Mouse (Mus musculus): ENCODE results near the gene Icam1. TPM values are rescaled to one million over a fixed set of nuclear protein-coding genes. Genes with fewer than 3 reads are reported as not detected.

Gene Icam1
- total and polyA plus RNA-seq, 2 experiments from 2014 or later: 3.6 to 4.5 TPM

DNA sequence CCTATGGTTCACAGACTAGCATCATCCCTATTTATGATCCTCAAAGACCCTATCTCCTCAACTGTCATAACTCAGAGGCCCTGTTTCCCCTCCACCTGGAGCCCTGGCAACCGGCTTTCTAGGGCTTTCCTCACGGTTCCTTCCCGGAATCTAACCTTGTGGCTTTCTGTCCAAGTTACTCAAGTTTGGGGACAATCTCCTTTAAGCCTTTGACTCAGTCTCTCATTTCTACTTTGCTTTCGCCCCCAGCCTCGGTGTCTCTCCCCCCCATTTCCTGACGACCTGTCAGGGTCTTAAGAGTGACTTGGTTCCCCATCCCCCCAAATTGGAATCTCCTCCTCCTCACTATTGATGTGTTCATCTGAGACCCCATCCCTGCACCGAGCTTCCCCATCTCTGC lies 16.7 kb downstream of the Icam1 start:
- TF ChIP-seq CTCF (IDR thresholded peaks at IDR 0.05): no peak
- Histone ChIP-seq H3K4me3 (ENCODE audit: low read depth, low read length) (peak overlapping the region; percentile 58), H3K4me2 (ENCODE audit: low read depth, low read length, poor library complexity, severe bottlenecking) (peak overlapping the region; percentile 98), H3K27me3 (ENCODE audit: insufficient read depth, low read length) (peaks cover 75% of the 10 kb centered on the region), H3K9me3 (ENCODE audit: low read length) (no peaks in the 10 kb centered on the region), H3K4me1 (ENCODE audit: insufficient read depth, low read length) (peaks cover 36% of the 10 kb centered on the region; the same call in 1 of the 2 replicates), H3K9ac (replicated peaks; ENCODE audit: low read length, poor library complexity, severe bottlenecking) (peak overlapping the region; percentile 70), H3K36me3 (ENCODE audit: insufficient read depth, low read length) (no peaks in the 10 kb centered on the region), H3K27ac (ENCODE audit: low read depth, low read length) (no peak overlapping the region)
- 3% methylated on average over 7 of the region's 7 CpGs for WGBS
- DNase-seq (ENCODE audit: low spot score) (no peak), ATAC-seq (ENCODE audit: low FRiP score) (no peak)

- Histone ChIP-seq H3K4me1 (ENCODE audit: insufficient read depth, low read length) (peaks cover 36% of the 10 kb centered on the region; the same call in 1 of the 2 replicates), H3K4me2 (ENCODE audit: low read depth, low read length, poor library complexity, severe bottlenecking) (peak overlapping the region; percentile 98), H3K27me3 (ENCODE audit: insufficient read depth, low read length) (peaks cover 70% of the 10 kb centered on the region), H3K36me3 (ENCODE audit: insufficient read depth, low read length) (no peaks in the 10 kb centered on the region), H3K27ac (ENCODE audit: low read depth, low read length) (no peak overlapping the region), H3K9me3 (ENCODE audit: low read length) (no peaks in the 10 kb centered on the region), H3K4me3 (ENCODE audit: low read depth, low read length) (peak overlapping the region; percentile 58), H3K9ac (replicated peaks; ENCODE audit: low read length, poor library complexity, severe bottlenecking) (no peak overlapping the region)
- peak; percentile 53 for DNase-seq (ENCODE audit: low spot score)
- ATAC-seq (ENCODE audit: low FRiP score): no peak
- TF ChIP-seq CTCF (IDR thresholded peaks at IDR 0.05): no peak
- under 1% methylated on average over 34 of the region's 34 CpGs for WGBS
Observed at GRCm38 (mm10) chr9:21033136-21033535, 17.4 kb downstream of the Icam1 start.

DNA sequence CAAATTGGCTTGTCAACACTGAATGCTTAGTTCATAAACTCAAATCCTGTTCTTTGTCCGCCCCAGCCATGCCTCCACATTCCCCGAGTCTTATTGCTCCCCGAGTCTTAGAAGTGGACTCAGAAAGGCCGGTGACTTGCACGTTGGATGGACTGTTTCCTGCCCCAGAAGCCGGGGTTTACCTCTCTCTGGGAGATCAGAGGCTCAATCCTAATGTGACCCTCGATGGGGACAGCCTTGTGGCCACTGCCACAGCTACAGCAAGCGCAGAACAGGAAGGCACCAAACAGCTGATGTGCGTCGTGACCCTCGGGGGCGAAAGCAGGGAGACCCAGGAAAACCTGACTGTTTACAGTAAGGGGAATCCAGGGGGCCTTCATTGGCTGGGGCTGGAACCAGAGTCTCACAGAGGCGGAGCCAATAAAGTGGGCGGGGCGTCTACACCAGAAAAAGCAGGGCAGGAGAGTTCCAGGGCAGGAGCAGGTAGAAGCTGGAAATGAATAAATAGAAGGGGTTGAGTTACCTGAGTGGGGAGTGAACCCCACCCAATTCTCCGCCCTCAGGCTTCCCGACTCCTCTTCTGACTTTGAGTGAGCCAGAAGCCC lies 18.8 kb downstream of the Icam1 start:
- ATAC-seq (ENCODE audit: low FRiP score) (no peak), DNase-seq (ENCODE audit: low spot score) (no peak)
- TF ChIP-seq CTCF (IDR thresholded peaks at IDR 0.05): no peak
- Histone ChIP-seq H3K4me3 (ENCODE audit: low read depth, low read length) (peak overlapping the region; percentile 17), H3K9me3 (ENCODE audit: low read length) (no peaks in the 10 kb centered on the region), H3K36me3 (ENCODE audit: insufficient read depth, low read length) (no peaks in the 10 kb centered on the region), H3K27me3 (ENCODE audit: insufficient read depth, low read length) (peaks cover 63% of the 10 kb centered on the region), H3K4me1 (ENCODE audit: insufficient read depth, low read length) (peaks cover 35% of the 10 kb centered on the region; the same call in 1 of the 2 replicates), H3K4me2 (ENCODE audit: low read depth, low read length, poor library complexity, severe bottlenecking) (no peak overlapping the region), H3K9ac (replicated peaks; ENCODE audit: low read length, poor library complexity, severe bottlenecking) (no peak overlapping the region), H3K27ac (ENCODE audit: low read depth, low read length) (no peak overlapping the region)
- WGBS: 8% methylated on average over 17 of the region's 17 CpGs

DNA sequence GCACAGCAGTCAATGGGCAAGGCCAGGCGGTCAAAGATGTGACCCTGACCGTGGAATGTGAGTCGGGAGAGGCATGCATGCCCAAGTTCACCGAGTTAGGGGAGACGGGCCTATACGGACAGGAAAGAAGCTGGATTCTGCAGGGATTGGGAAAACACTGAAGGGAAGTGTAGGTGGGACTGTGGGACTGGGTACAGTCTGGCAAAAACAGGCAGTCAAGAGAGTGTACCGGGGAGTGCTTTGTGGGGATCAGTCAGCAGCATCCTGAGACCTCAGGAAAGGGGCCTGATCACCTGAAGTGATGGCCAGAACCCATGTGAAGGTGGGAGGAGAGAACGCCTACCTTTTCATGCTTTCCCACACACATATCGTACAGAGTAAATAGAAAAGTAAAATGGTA lies 19.8 kb downstream of the Icam1 start:
- no peaks in the 10 kb centered on the region for H3K9me3 ChIP-seq (ENCODE audit: low read length)
- DNase-seq (ENCODE audit: low spot score) (no peak), ATAC-seq (ENCODE audit: low FRiP score) (no peak)
- no peaks in the 10 kb centered on the region for H3K36me3 ChIP-seq (ENCODE audit: insufficient read depth, low read length)
- peak overlapping the region; percentile 36; the same call in 1 of the 2 replicates for H3K9ac ChIP-seq (replicated peaks; ENCODE audit: low read length, poor library complexity, severe bottlenecking)
- H3K27ac ChIP-seq (ENCODE audit: low read depth, low read length): no peak overlapping the region
- H3K4me1 ChIP-seq (ENCODE audit: insufficient read depth, low read length): peaks cover 33% of the 10 kb centered on the region; the same call in 1 of the 2 replicates
- peak overlapping the region; percentile 58 for H3K4me2 ChIP-seq (ENCODE audit: low read depth, low read length, poor library complexity, severe bottlenecking)
- WGBS: 18% methylated on average over 9 of the region's 9 CpGs
- H3K27me3 ChIP-seq (ENCODE audit: insufficient read depth, low read length): peaks cover 56% of the 10 kb centered on the region
- peak overlapping the region; percentile 17; the same call in 1 of the 2 replicates for H3K4me3 ChIP-seq (ENCODE audit: low read depth, low read length)
- no peak for TF ChIP-seq CTCF (IDR thresholded peaks at IDR 0.05)

DNA sequence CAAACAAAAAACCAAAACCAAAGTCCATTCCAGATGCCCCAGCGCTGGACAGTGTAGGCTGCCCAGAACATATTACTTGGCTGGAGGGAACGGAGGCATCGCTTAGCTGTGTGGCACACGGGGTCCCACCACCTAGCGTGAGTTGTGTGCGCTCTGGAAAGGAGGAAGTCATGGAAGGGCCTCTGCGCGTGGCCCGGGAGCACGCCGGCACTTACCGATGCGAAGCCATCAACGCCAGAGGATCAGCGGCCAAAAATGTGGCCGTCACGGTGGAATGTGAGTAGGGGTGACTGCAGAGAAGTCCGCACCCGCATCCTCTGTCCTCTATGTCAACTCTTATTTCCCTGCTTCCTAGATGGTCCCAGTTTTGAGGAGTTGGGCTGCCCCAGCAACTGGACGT lies 20.4 kb downstream of the Icam1 start:
- DNase-seq (ENCODE audit: low spot score): no peak

DNA sequence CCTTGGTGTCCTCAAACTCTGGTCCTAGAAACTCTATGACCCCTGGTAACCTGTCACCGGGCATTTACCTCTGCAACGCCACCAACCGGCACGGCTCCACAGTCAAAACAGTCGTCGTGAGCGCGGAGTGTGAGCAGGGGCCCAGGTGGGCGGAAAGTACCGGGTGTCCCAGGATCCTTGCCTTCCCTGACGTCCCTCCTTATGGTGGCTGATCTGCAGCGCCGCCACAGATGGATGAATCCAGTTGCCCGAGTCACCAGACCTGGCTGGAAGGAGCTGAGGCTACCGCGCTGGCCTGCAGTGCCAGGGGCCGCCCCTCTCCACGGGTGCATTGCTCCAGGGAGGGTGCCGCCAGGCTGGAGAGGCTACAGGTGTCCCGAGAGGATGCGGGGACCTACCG lies 20.9 kb downstream of the Icam1 start:
- peak overlapping the region; percentile 24; the same call in 1 of the 2 replicates for H3K9ac ChIP-seq (replicated peaks; ENCODE audit: low read length, poor library complexity, severe bottlenecking)
- H3K36me3 ChIP-seq (ENCODE audit: insufficient read depth, low read length): no peaks in the 10 kb centered on the region
- H3K4me2 ChIP-seq (ENCODE audit: low read depth, low read length, poor library complexity, severe bottlenecking): peak overlapping the region; percentile 58
- no peak overlapping the region for H3K27ac ChIP-seq (ENCODE audit: low read depth, low read length)
- peak overlapping the region; percentile 42 for H3K4me3 ChIP-seq (ENCODE audit: low read depth, low read length)
- H3K27me3 ChIP-seq (ENCODE audit: insufficient read depth, low read length): peaks cover 56% of the 10 kb centered on the region
- DNase-seq (ENCODE audit: low spot score) (no peak), ATAC-seq (ENCODE audit: low FRiP score) (no peak)
- no peak; the same call in 1 of the 2 replicates for TF ChIP-seq CTCF (IDR thresholded peaks at IDR 0.05)
- H3K9me3 ChIP-seq (ENCODE audit: low read length): no peaks in the 10 kb centered on the region
- peaks cover 33% of the 10 kb centered on the region; the same call in 1 of the 2 replicates for H3K4me1 ChIP-seq (ENCODE audit: insufficient read depth, low read length)
- 3% methylated on average over 22 of the region's 22 CpGs for WGBS

More for the DNA sequence above, 20.4 kb downstream of the Icam1 start:
- ATAC-seq (ENCODE audit: low FRiP score): no peak
- Histone ChIP-seq H3K9ac (replicated peaks; ENCODE audit: low read length, poor library complexity, severe bottlenecking) (no peak overlapping the region), H3K9me3 (ENCODE audit: low read length) (no peaks in the 10 kb centered on the region), H3K27ac (ENCODE audit: low read depth, low read length) (no peak overlapping the region), H3K27me3 (ENCODE audit: insufficient read depth, low read length) (peaks cover 56% of the 10 kb centered on the region), H3K4me1 (ENCODE audit: insufficient read depth, low read length) (peaks cover 33% of the 10 kb centered on the region; the same call in 1 of the 2 replicates), H3K4me3 (ENCODE audit: low read depth, low read length) (peak overlapping the region; percentile 42), H3K4me2 (ENCODE audit: low read depth, low read length, poor library complexity, severe bottlenecking) (peak overlapping the region; percentile 58), H3K36me3 (ENCODE audit: insufficient read depth, low read length) (no peaks in the 10 kb centered on the region)
- WGBS: 14% methylated on average over 20 of the region's 20 CpGs
- no peak for TF ChIP-seq CTCF (IDR thresholded peaks at IDR 0.05)
